Mouse (Mus musculus) MEL (cell line): Measurements from ENCODE around the gene Fscn1.

Experiments
- CTCF ChIP-seq, 3 experiments: IDR thresholded peaks in 2 of 3; conservative IDR thresholded peaks in 1 of 3; 2 replicates each; pipeline ENCODE4 v1.5.1; 2011 to 2012; ENCODE audit warnings: low read length in 3 of 3, low read depth in 2 of 3, mild to moderate bottlenecking in 2 of 3, improper control_type of control experiment in 1 of 3, inconsistent platforms in 1 of 3, mixed read lengths in 1 of 3, moderate library complexity in 1 of 3; ENCODE audit not compliant: control insufficient read depth in 1 of 3, insufficient read depth in 1 of 3, poor library complexity in 1 of 3, severe bottlenecking in 1 of 3
- ELF1 ChIP-seq: IDR thresholded peaks from 2 replicates; pipeline ENCODE4 v1.6.1; 2014; ENCODE audit warnings: low read depth, mild to moderate bottlenecking, inconsistent platforms, low read length, improper control_type of control experiment, moderate library complexity
- POLR2A ChIP-seq, 2 experiments: IDR thresholded peaks; 2 replicates each; pipeline ENCODE4 v1.6.1; 2011 to 2012; ENCODE audit warnings: low read length in 2 of 2, mild to moderate bottlenecking in 2 of 2, control low read depth in 1 of 2, improper control_type of control experiment in 1 of 2, low read depth in 1 of 2, moderate library complexity in 1 of 2; ENCODE audit not compliant: control insufficient read depth in 1 of 2, insufficient read depth in 1 of 2, poor library complexity in 1 of 2
- TAL1 ChIP-seq: IDR thresholded peaks from 2 replicates; pipeline ENCODE4 v1.6.1; 2012; ENCODE audit warnings: mild to moderate bottlenecking, inconsistent platforms, low read length, moderate library complexity, mixed read lengths
- UBTF ChIP-seq: IDR thresholded peaks from 2 replicates; pipeline ENCODE4 v1.6.1; 2012; ENCODE audit warnings: low read depth, mild to moderate bottlenecking, inconsistent platforms, low read length, improper control_type of control experiment, moderate library complexity, borderline replicate concordance; ENCODE audit not compliant: insufficient read depth
- ZNF384 ChIP-seq: IDR thresholded peaks from 2 replicates; pipeline ENCODE4 v1.6.1; 2012; ENCODE audit warnings: low read depth, mild to moderate bottlenecking, inconsistent platforms, low read length, improper control_type of control experiment

GRCm38 (mm10) chr5:142947460-142947859 is 12.7 kb upstream of the Fscn1 start:
- TF ChIP-seq ZNF384 (no peak), CTCF (IDR thresholded peaks at IDR 0.05 in 2 of 3, conservative IDR thresholded peaks at IDR 0.05 in 1 of 3; ENCODE audit: control insufficient read depth in 1 of 3, insufficient read depth in 1 of 3, low read depth in 2 of 3, low read length in 3 of 3, poor library complexity in 1 of 3, severe bottlenecking in 1 of 3) (no peak), UBTF (no peak), TAL1 (no peak), ELF1 (no peak), POLR2A (IDR thresholded peaks at IDR 0.05; ENCODE audit: control insufficient read depth in 1 of 2, insufficient read depth in 1 of 2, low read depth in 1 of 2, low read length in 2 of 2, poor library complexity in 1 of 2) (no peak)
